Mouse (Mus musculus): ENCODE measurements at regions not wholly inside any gene's neighbourhood (a gene's known extent, or its start where the extent isn't known, plus 50 kb on each side); places are given as distances from the start of the nearest gene placed in this dataset.

- no peak for ATAC-seq (replicated peaks; ENCODE audit: poor library complexity)
These were observed 115.0 kb downstream of the D3Ertd751e start for GRCm38 (mm10) chr3:41857446-41857845.

GRCm38 (mm10) chr3:41862674-41863073 is 120.3 kb downstream of the D3Ertd751e start:
- ATAC-seq (replicated peaks; ENCODE audit: poor library complexity), result no peak

- no peak for ATAC-seq (replicated peaks; ENCODE audit: poor library complexity)
These were observed 166.5 kb downstream of the D3Ertd751e start for GRCm38 (mm10) chr3:41908952-41909351.

- no peak for ATAC-seq (replicated peaks; ENCODE audit: poor library complexity)
These were observed 170.8 kb downstream of the D3Ertd751e start for GRCm38 (mm10) chr3:41913190-41913589.

GRCm38 (mm10) chr3:41939843-41940242 is 197.4 kb downstream of the D3Ertd751e start:
- ATAC-seq (replicated peaks; ENCODE audit: poor library complexity), result no peak

- ATAC-seq (replicated peaks; ENCODE audit: poor library complexity), result no peak
These were observed 200.6 kb downstream of the D3Ertd751e start for GRCm38 (mm10) chr3:41942964-41943363.

- ATAC-seq (replicated peaks; ENCODE audit: poor library complexity), result no peak
These were observed 207.0 kb downstream of the D3Ertd751e start for GRCm38 (mm10) chr3:41949404-41949803.

- no peak for ATAC-seq (replicated peaks; ENCODE audit: poor library complexity)
These were observed 215.0 kb downstream of the D3Ertd751e start for GRCm38 (mm10) chr3:41957385-41957784.

GRCm38 (mm10) chr3:41960209-41960608 is 217.8 kb downstream of the D3Ertd751e start:
- ATAC-seq (replicated peaks; ENCODE audit: poor library complexity), result no peak

- ATAC-seq (replicated peaks; ENCODE audit: poor library complexity), result no peak
These were observed 220.5 kb downstream of the D3Ertd751e start for GRCm38 (mm10) chr3:41962923-41963322.

- ATAC-seq (replicated peaks; ENCODE audit: poor library complexity), result no peak
These were observed 264.4 kb downstream of the D3Ertd751e start for GRCm38 (mm10) chr3:42006672-42007265.

GRCm38 (mm10) chr3:42023187-42023586 is 280.8 kb downstream of the D3Ertd751e start:
- no peak for ATAC-seq (replicated peaks; ENCODE audit: poor library complexity)

- no peak for ATAC-seq (replicated peaks; ENCODE audit: poor library complexity)
These were observed 297.2 kb downstream of the D3Ertd751e start for GRCm38 (mm10) chr3:42039632-42040031.

GRCm38 (mm10) chr3:42040270-42040812 is 297.9 kb downstream of the D3Ertd751e start:
- ATAC-seq (replicated peaks; ENCODE audit: poor library complexity), result no peak

GRCm38 (mm10) chr3:42040959-42041358 is 298.5 kb downstream of the D3Ertd751e start:
- ATAC-seq (replicated peaks; ENCODE audit: poor library complexity), result no peak

GRCm38 (mm10) chr3:42057286-42057868 is 315.0 kb downstream of the D3Ertd751e start:
- no peak for ATAC-seq (replicated peaks; ENCODE audit: poor library complexity)

GRCm38 (mm10) chr3:42065093-42065935 is 322.9 kb downstream of the D3Ertd751e start:
- no peak for ATAC-seq (replicated peaks; ENCODE audit: poor library complexity)

- ATAC-seq (replicated peaks; ENCODE audit: poor library complexity), result no peak
These were observed 323.6 kb downstream of the D3Ertd751e start for GRCm38 (mm10) chr3:42065962-42066361.

- ATAC-seq (replicated peaks; ENCODE audit: poor library complexity), result no peak
These were observed 324.6 kb downstream of the D3Ertd751e start for GRCm38 (mm10) chr3:42067036-42067435.

GRCm38 (mm10) chr3:42074532-42075287 is 332.3 kb downstream of the D3Ertd751e start:
- peak; percentile 60 for ATAC-seq (replicated peaks; ENCODE audit: poor library complexity)

All from megakaryocyte progenitor cell, adult 5-6 weeks (primary cell).